ENCODE assay signal across 8 mouse cellular contexts in genomic region chr6:124769101-124769765, GRCm38 (mm10). TPM values are rescaled to one million over a fixed set of nuclear protein-coding genes. Genes with fewer than 3 reads are reported as not detected.
DNase-seq lines count a peak whose midpoint lies in the region; ATAC-seq and TF ChIP-seq lines count a peak whose summit lies in the region.

Eno2 (minus strand) TSS chr6:124769673.

- H3K27me3 ChIP-seq in heart, embryonic 11.5 days (ENCODE audit: control insufficient read depth, insufficient read depth, low read length): peaks cover 13% of the 10 kb centered on the region
- peaks cover 21% of the 10 kb centered on the region for H3K27me3 ChIP-seq in liver, postnatal 0 days (ENCODE audit: insufficient read depth, low read length)

- peak; percentile 48 for DNase-seq in R1 (ENCODE audit: low read depth, low spot score)
- peak in 1 of 2 experiments; percentile 84 for DNase-seq in layer of hippocampus, adult 18-20 months (ENCODE audit: low spot score in 2 of 2)
- peak; percentile 55 for DNase-seq in liver, postnatal 0 days
- DNase-seq in retina, embryonic 14.5 days (ENCODE audit: low spot score): peak; percentile 71
- DNase-seq in ovary, postnatal 10 days (ENCODE audit: low spot score): no peak

- peak within 1 kb of the TSS; percentile 56 for H3K4me3 ChIP-seq in heart, embryonic 11.5 days (ENCODE audit: low read depth, low read length)
- peak within 1 kb of the TSS; percentile 48 for H3K4me3 ChIP-seq in liver, postnatal 0 days (ENCODE audit: low read depth, low read length)

- H3K9me3 ChIP-seq in heart, embryonic 11.5 days (replicated peaks; ENCODE audit: control insufficient read depth, low read length): no peaks in the 10 kb centered on the region
- no peaks in the 10 kb centered on the region for H3K9me3 ChIP-seq in liver, postnatal 0 days (ENCODE audit: low read length)

- no peak within 1 kb of the TSS for H3K27ac ChIP-seq in heart, embryonic 11.5 days (ENCODE audit: low read depth, low read length)
- no peak within 1 kb of the TSS for H3K27ac ChIP-seq in liver, postnatal 0 days (ENCODE audit: low read depth)

- H3K4me2 ChIP-seq in heart, embryonic 11.5 days: peak within 1 kb of the TSS; percentile 91
- peak within 1 kb of the TSS; percentile 78 for H3K4me2 ChIP-seq in liver, postnatal 0 days (ENCODE audit: low read depth, low read length)

- ATAC-seq in CD4-positive, CD25-positive, alpha-beta regulatory T cell, adult 4 months: peak; percentile 72
- ATAC-seq in common myeloid progenitor, adult 5-6 weeks (replicated peaks; ENCODE audit: low read depth, poor library complexity, severe bottlenecking): peak; percentile 52
- ATAC-seq in heart, embryonic 11.5 days (replicated peaks; ENCODE audit: insufficient number of reproducible peaks, low FRiP score, low TSS enrichment): peak; percentile 68
- peak; percentile 45; the same call in 1 of the 2 replicates for ATAC-seq in liver, postnatal 0 days

- WGBS in heart, embryonic 11.5 days (ENCODE audit: insufficient replicate concordance): 1% methylated on average over 52 of the region's 54 CpGs
- 2% methylated on average over 47 of the region's 54 CpGs for WGBS in liver, postnatal 0 days (ENCODE audit: insufficient replicate concordance)

- H3K9ac ChIP-seq in heart, embryonic 11.5 days (ENCODE audit: low read depth, low read length): peak within 1 kb of the TSS; percentile 67
- H3K9ac ChIP-seq in liver, postnatal 0 days (replicated peaks): peak within 1 kb of the TSS; percentile 31

- no peaks in the 10 kb centered on the region for H3K36me3 ChIP-seq in heart, embryonic 11.5 days (ENCODE audit: control insufficient read depth, insufficient read depth, low read length)
- H3K36me3 ChIP-seq in liver, postnatal 0 days (replicated peaks; ENCODE audit: insufficient read depth, low read length): no peaks in the 10 kb centered on the region

- peaks cover 22% of the 10 kb centered on the region for H3K4me1 ChIP-seq in heart, embryonic 11.5 days (ENCODE audit: control insufficient read depth, insufficient read depth, low read length)
- 0 out of 2 replicates have a peak, but pooled peaks cover 7% of the 10 kb centered on the region for H3K4me1 ChIP-seq in liver, postnatal 0 days (ENCODE audit: insufficient read depth)

- TF ChIP-seq EP300 in liver, postnatal 0 days (IDR thresholded peaks at IDR 0.05; ENCODE audit: low read depth): no peak

- TF ChIP-seq CTCF in liver, postnatal 0 days (IDR thresholded peaks at IDR 0.05; ENCODE audit: low read depth): no peak

RNA-seq across cellular contexts. Expression of gene Eno2, which starts in this region (rescaled TPM):
- polyA plus RNA-seq in CD4-positive, CD25-positive, alpha-beta regulatory T cell, adult 4 months (2017; shearing (Covaris generic)): 1 to 10 TPM; 3.0 to 9.9 TPM
- 0.46 TPM in 1 of 2 replicates, not detected in the other for total RNA-seq in common myeloid progenitor, adult 5-6 weeks (2017)
- polyA plus RNA-seq in heart, embryonic 11.5 days (2014; fragmentation: Nextera tagmentation; extraction: Ambion mirVana): 5.3 TPM in 2 replicates
- total RNA-seq in layer of hippocampus, adult 18-20 months (2021): 1,000 to 10,000 TPM; 1,059 TPM
- 0.20 and 0.27 TPM in 2 replicates for polyA plus RNA-seq in liver, postnatal 0 days (2015; fragmentation: Nextera tagmentation; extraction: Ambion mirVana)

Comparison
In these comparisons a context has a peak if more than half of its experiments do, and no peak if none do; other contexts are left out.
1. RNA of gene Eno2 (total RNA-seq): 1,059 TPM in layer of hippocampus, adult 18-20 months; 0.46 TPM in common myeloid progenitor, adult 5-6 weeks; every median in the first group is over 100 times any median in the second.
2. Peak in ATAC-seq in common myeloid progenitor, adult 5-6 weeks; RNA of the gene not detected or under 1 TPM.
3. Peak in DNase-seq, ATAC-seq, H3K4me3 ChIP-seq, H3K9ac ChIP-seq and H3K4me2 ChIP-seq in liver, postnatal 0 days; RNA of the gene not detected or under 1 TPM.
4. Peak in every context shown above with its lines, with median percentiles within 50 percentile points of each other: ATAC-seq.